27 mouse cellular contexts compared by ENCODE assay signal in the genomic region with DNA sequence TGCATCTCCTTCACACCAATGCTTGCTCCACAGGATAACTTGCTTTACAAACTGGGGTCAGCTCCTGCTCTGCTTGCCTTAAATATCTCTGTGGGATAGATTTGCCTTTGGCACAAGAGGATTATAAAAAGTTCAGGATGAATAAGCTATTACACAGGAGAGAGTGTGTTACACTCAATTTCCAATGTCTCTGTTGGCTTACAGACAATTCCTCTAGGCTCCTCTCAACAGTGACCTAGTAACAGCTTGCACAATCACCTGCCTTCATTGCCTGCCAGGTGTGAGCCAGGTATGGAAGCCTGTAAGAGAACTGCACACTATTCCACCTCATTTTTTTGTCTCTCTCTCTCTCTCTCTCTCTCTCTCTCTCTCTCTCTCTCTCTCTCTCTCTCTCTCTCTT.
"Had no signal": no experiment of that assay in that cellular context is flagged by ENCODE, and none has a peak within 500 bp of the region (broad histone marks: within the 10 kb centered on the region; RNA-seq: fewer than 3 reads in every experiment).

No protein-coding gene starts in this region.

- H3K27ac ChIP-seq: heart, embryonic 13.5 days; heart, embryonic 15.5 days; hindbrain, embryonic 13.5 days; hindbrain, embryonic 15.5 days; hindbrain, postnatal 0 days; kidney, embryonic 15.5 days; kidney, postnatal 0 days; left cerebral cortex, adult 2 months; limb, embryonic 10.5 days; limb, embryonic 12.5 days; liver, embryonic 13.5 days; liver, embryonic 15.5 days had no signal

- H3K4me3 ChIP-seq: heart, embryonic 13.5 days; heart, embryonic 15.5 days; hindbrain, embryonic 13.5 days; hindbrain, embryonic 15.5 days; kidney, embryonic 15.5 days; left cerebral cortex, adult 2 months; limb, embryonic 10.5 days; limb, embryonic 12.5 days; liver, embryonic 13.5 days; liver, embryonic 15.5 days had no signal

- ATAC-seq: hindbrain, postnatal 0 days; intestine, embryonic 16.5 days had no signal

- H3K9ac ChIP-seq: heart, embryonic 13.5 days; heart, embryonic 15.5 days; hindbrain, embryonic 13.5 days; hindbrain, embryonic 15.5 days; kidney, embryonic 15.5 days; limb, embryonic 12.5 days; liver, embryonic 13.5 days; liver, embryonic 15.5 days had no signal

- H3K4me1 ChIP-seq: heart, embryonic 13.5 days; heart, embryonic 15.5 days; hindbrain, embryonic 13.5 days; hindbrain, embryonic 15.5 days; kidney, embryonic 15.5 days; limb, embryonic 10.5 days; limb, embryonic 12.5 days; liver, embryonic 13.5 days; liver, embryonic 15.5 days had no signal

- H3K27me3 ChIP-seq: heart, embryonic 13.5 days; heart, embryonic 15.5 days; hindbrain, embryonic 13.5 days; hindbrain, embryonic 15.5 days; kidney, embryonic 15.5 days; limb, embryonic 12.5 days; liver, embryonic 13.5 days; liver, embryonic 15.5 days had no signal

- DNase-seq: gastrocnemius, postnatal 14 days; gastrocnemius, postnatal 36 days; heart, adult 18-20 months; heart, postnatal 14 days; heart, postnatal 36 days; kidney, adult 11 months; kidney, adult 2 months; kidney, adult 9 months; kidney, postnatal 14 days; kidney, postnatal 36 days; layer of hippocampus, adult 9-11 months; liver; liver, embryonic 13.5 days had no signal

- H3K4me2 ChIP-seq: heart, embryonic 11.5 days; heart, embryonic 13.5 days; heart, embryonic 15.5 days; hindbrain, embryonic 13.5 days; hindbrain, embryonic 15.5 days; kidney, embryonic 15.5 days; limb, embryonic 12.5 days; liver, embryonic 11.5 days; liver, embryonic 13.5 days; liver, embryonic 15.5 days had no signal

- H3K9me3 ChIP-seq: heart, embryonic 13.5 days; heart, embryonic 15.5 days; hindbrain, embryonic 13.5 days; hindbrain, embryonic 15.5 days; kidney, embryonic 15.5 days; limb, embryonic 10.5 days; limb, embryonic 12.5 days; liver, embryonic 13.5 days; liver, embryonic 15.5 days had no signal

- H3K36me3 ChIP-seq: heart, embryonic 13.5 days; heart, embryonic 15.5 days; hindbrain, embryonic 13.5 days; hindbrain, embryonic 15.5 days; kidney, embryonic 15.5 days; limb, embryonic 10.5 days; limb, embryonic 12.5 days; liver, embryonic 13.5 days; liver, embryonic 15.5 days had no signal
